13 mouse cellular contexts compared by ENCODE assay signal in the genomic region with DNA sequence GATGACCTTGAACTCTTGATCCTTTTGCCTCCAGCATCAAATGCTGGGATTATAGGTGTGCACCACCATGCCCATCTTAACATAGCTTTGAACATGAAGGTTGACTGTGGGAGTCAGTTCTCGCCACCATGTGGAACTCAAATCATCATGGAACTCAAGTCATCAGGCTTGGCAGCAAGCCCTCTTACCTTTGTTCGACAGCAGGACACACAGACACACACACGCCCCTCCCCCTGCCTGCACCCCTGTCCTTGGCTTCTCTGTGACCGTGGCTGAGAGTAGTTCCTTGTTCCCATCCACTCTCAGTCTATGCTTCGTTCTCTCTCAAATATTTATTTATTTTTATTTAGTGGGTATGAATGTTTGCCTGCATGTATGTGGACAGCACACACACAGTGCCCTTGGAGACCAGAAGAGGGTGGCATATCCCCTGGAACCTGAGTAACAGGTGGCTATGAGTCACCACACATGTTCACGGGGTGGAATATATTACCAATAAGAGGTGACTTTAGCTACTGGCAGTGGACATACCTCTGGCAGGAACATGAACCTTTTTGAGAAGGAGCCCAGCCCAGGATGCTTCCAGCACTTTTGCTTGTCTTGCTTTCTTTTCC. TPM values are rescaled to one million over a fixed set of nuclear protein-coding genes. Genes with fewer than 3 reads are reported as not detected.
A peak's percentile ranks its signal among the peaks of the same experiment; 100 is the strongest.
DNase-seq lines count a peak whose midpoint lies in the region; ATAC-seq and TF ChIP-seq lines count a peak whose summit lies in the region.
"Had no signal": no experiment of that assay in that cellular context is flagged by ENCODE, and none has a peak within 500 bp of the region (broad histone marks: within the 10 kb centered on the region; RNA-seq: fewer than 3 reads in every experiment).

No protein-coding gene starts in this region.

- H3K4me3 ChIP-seq in embryonic facial prominence, embryonic 11.5 days (ENCODE audit: low read depth, low read length), result no peak overlapping the region
- no peak overlapping the region for H3K4me3 ChIP-seq in embryonic facial prominence, embryonic 10.5 days
- no peak overlapping the region for H3K4me3 ChIP-seq in lung, postnatal 0 days (ENCODE audit: low read depth, low read length)
- H3K4me3 ChIP-seq in limb, embryonic 12.5 days (replicated peaks), result no peak overlapping the region
- H3K4me3 ChIP-seq in thymus, adult 2 months (ENCODE audit: control insufficient read depth, insufficient read depth, low read length), result no peak overlapping the region
- H3K4me3 ChIP-seq: hindbrain, embryonic 15.5 days had no signal

- H3K27me3 ChIP-seq in embryonic facial prominence, embryonic 11.5 days (ENCODE audit: control insufficient read depth, insufficient read depth, low read length), result no peaks in the 10 kb centered on the region
- H3K27me3 ChIP-seq in embryonic facial prominence, embryonic 10.5 days (replicated peaks; ENCODE audit: low read depth, poor library complexity, severe bottlenecking), result no peaks in the 10 kb centered on the region
- no peaks in the 10 kb centered on the region for H3K27me3 ChIP-seq in lung, postnatal 0 days (replicated peaks; ENCODE audit: insufficient read depth, low read length)
- no peaks in the 10 kb centered on the region for H3K27me3 ChIP-seq in limb, embryonic 12.5 days
- H3K27me3 ChIP-seq in thymus, adult 2 months (ENCODE audit: control insufficient read depth, insufficient read depth, low read length), result no peaks in the 10 kb centered on the region
- H3K27me3 ChIP-seq: hindbrain, embryonic 15.5 days had no signal

- H3K4me1 ChIP-seq in embryonic facial prominence, embryonic 11.5 days (ENCODE audit: control insufficient read depth, insufficient read depth, low read length), result no peaks in the 10 kb centered on the region
- peaks cover 12% of the 10 kb centered on the region for H3K4me1 ChIP-seq in embryonic facial prominence, embryonic 10.5 days
- no peaks in the 10 kb centered on the region for H3K4me1 ChIP-seq in lung, postnatal 0 days (ENCODE audit: insufficient read depth, low read depth, low read length)
- peaks cover 7% of the 10 kb centered on the region; the same call in 1 of the 2 replicates for H3K4me1 ChIP-seq in limb, embryonic 12.5 days (replicated peaks)
- peaks cover 22% of the 10 kb centered on the region for H3K4me1 ChIP-seq in thymus, adult 2 months (replicated peaks; ENCODE audit: control insufficient read depth, insufficient read depth, low read length)

- WGBS in embryonic facial prominence, embryonic 11.5 days, result 77% methylated on average over 6 of the region's 6 CpGs
- WGBS in embryonic facial prominence, embryonic 10.5 days, result 77% methylated on average over 6 of the region's 6 CpGs
- 62% methylated on average over 6 of the region's 6 CpGs for WGBS in lung, postnatal 0 days
- 77% methylated on average over 6 of the region's 6 CpGs for WGBS in limb, embryonic 12.5 days
- 64% methylated on average over 6 of the region's 6 CpGs for WGBS in thymus, adult 2 months

- H3K4me2 ChIP-seq in embryonic facial prominence, embryonic 11.5 days (ENCODE audit: low read depth, low read length), result no peak overlapping the region
- no peak overlapping the region for H3K4me2 ChIP-seq in lung, postnatal 0 days (replicated peaks; ENCODE audit: low read depth, low read length)
- no peak overlapping the region for H3K4me2 ChIP-seq in limb, embryonic 12.5 days
- H3K4me2 ChIP-seq: hindbrain, embryonic 15.5 days had no signal

- no peak for TF ChIP-seq EP300 in lung, postnatal 0 days (IDR thresholded peaks at IDR 0.05)

- 0 out of 2 replicates have a peak, but pooled peaks have one; percentile 27 for ATAC-seq in embryonic facial prominence, embryonic 11.5 days (replicated peaks; ENCODE audit: insufficient number of reproducible peaks, low FRiP score, low TSS enrichment, low read depth)
- peak; percentile 16; the same call in 1 of the 2 replicates for ATAC-seq in lung, postnatal 0 days
- ATAC-seq in limb, embryonic 12.5 days (ENCODE audit: insufficient number of reproducible peaks, insufficient read depth, low FRiP score, low TSS enrichment, low read depth), result peak; percentile 33; the same call in 1 of the 2 replicates

- no peak for TF ChIP-seq CTCF in lung, postnatal 0 days (IDR thresholded peaks at IDR 0.05)
- no peak for TF ChIP-seq CTCF in thymus, adult 2 months (IDR thresholded peaks at IDR 0.05; ENCODE audit: borderline replicate concordance, control insufficient read depth, extremely low read depth, insufficient read depth, low read length, poor library complexity)

- no peak for DNase-seq in embryonic facial prominence, embryonic 11.5 days (ENCODE audit: low spot score)
- DNase-seq in embryonic facial prominence, embryonic 10.5 days (ENCODE audit: low spot score), result no peak
- DNase-seq in lung, postnatal 0 days (ENCODE audit: low spot score), result no peak
- no peak for DNase-seq in lung, postnatal 25 days (ENCODE audit: low spot score)
- DNase-seq in layer of hippocampus, postnatal 36 days, result no peak
- no peak for DNase-seq in T-cell, adult 2 months (ENCODE audit: low spot score)
- no peak for DNase-seq in thymus, adult 2 months
- DNase-seq: adrenal gland, postnatal 25 days; cerebellum, postnatal 10 days; lung, adult 18-20 months had no signal

- no peak for TF ChIP-seq POLR2A in thymus, adult 2 months (IDR thresholded peaks at IDR 0.05; ENCODE audit: control insufficient read depth, extremely low read depth, insufficient read depth, low read length, poor library complexity)

- H3K27ac ChIP-seq in embryonic facial prominence, embryonic 11.5 days (replicated peaks; ENCODE audit: low read depth, low read length), result no peak overlapping the region
- H3K27ac ChIP-seq in embryonic facial prominence, embryonic 10.5 days (replicated peaks), result no peak overlapping the region
- no peak overlapping the region for H3K27ac ChIP-seq in lung, postnatal 0 days (ENCODE audit: low read length)
- H3K27ac ChIP-seq in limb, embryonic 12.5 days, result no peak overlapping the region
- H3K27ac ChIP-seq in thymus, adult 2 months (ENCODE audit: control insufficient read depth, insufficient read depth, low read length), result no peak overlapping the region
- H3K27ac ChIP-seq: hindbrain, embryonic 15.5 days had no signal

- H3K9me3 ChIP-seq in embryonic facial prominence, embryonic 11.5 days (replicated peaks; ENCODE audit: control insufficient read depth, low read length), result no peaks in the 10 kb centered on the region
- no peaks in the 10 kb centered on the region for H3K9me3 ChIP-seq in embryonic facial prominence, embryonic 10.5 days
- no peaks in the 10 kb centered on the region for H3K9me3 ChIP-seq in lung, postnatal 0 days (ENCODE audit: low read length)
- no peaks in the 10 kb centered on the region for H3K9me3 ChIP-seq in limb, embryonic 12.5 days
- H3K9me3 ChIP-seq: G1E; hindbrain, embryonic 15.5 days had no signal

- no peak overlapping the region for H3K9ac ChIP-seq in embryonic facial prominence, embryonic 11.5 days (replicated peaks; ENCODE audit: low read length)
- H3K9ac ChIP-seq in lung, postnatal 0 days (replicated peaks; ENCODE audit: low read depth), result no peak overlapping the region
- no peak overlapping the region for H3K9ac ChIP-seq in limb, embryonic 12.5 days (replicated peaks)
- H3K9ac ChIP-seq: hindbrain, embryonic 15.5 days had no signal

- H3K36me3 ChIP-seq in embryonic facial prominence, embryonic 11.5 days (replicated peaks; ENCODE audit: control insufficient read depth, insufficient read depth, low read depth, low read length), result no peaks in the 10 kb centered on the region
- no peaks in the 10 kb centered on the region for H3K36me3 ChIP-seq in embryonic facial prominence, embryonic 10.5 days (replicated peaks)
- no peaks in the 10 kb centered on the region for H3K36me3 ChIP-seq in lung, postnatal 0 days (ENCODE audit: insufficient read depth, low read length)
- no peaks in the 10 kb centered on the region for H3K36me3 ChIP-seq in limb, embryonic 12.5 days
- no peaks in the 10 kb centered on the region for H3K36me3 ChIP-seq in thymus, adult 2 months (ENCODE audit: control insufficient read depth, insufficient read depth, low read length)
- H3K36me3 ChIP-seq: G1E; hindbrain, embryonic 15.5 days had no signal

RNA-seq across cellular contexts. Expression of a gene that starts 14.4 kb away (rescaled TPM):
- polyA plus RNA-seq in embryonic facial prominence, embryonic 11.5 days (2014; fragmentation: Nextera tagmentation; extraction: Ambion mirVana), result 7.7 and 10.1 TPM in 2 replicates
- 4.5 and 5.2 TPM in 2 replicates for polyA plus RNA-seq in embryonic facial prominence, embryonic 10.5 days (2016; fragmentation: Nextera tagmentation; extraction: Ambion mirVana)
- 10.3 and 12.8 TPM in 2 replicates for polyA plus RNA-seq in lung, postnatal 0 days (2015; fragmentation: Nextera tagmentation; extraction: Ambion mirVana)
- polyA plus RNA-seq in limb, embryonic 12.5 days (2016; fragmentation: Nextera tagmentation; extraction: Ambion mirVana), result 10.1 and 11.6 TPM in 2 replicates
- 10 to 100 TPM; 66.2 to 71.8 TPM for total RNA-seq in layer of hippocampus, postnatal 36 days (2021)
- polyA plus RNA-seq in thymus, adult 2 months (2012; rRNA removed), result 22.5 and 23.5 TPM in 2 replicates

RNA-seq across cellular contexts. Expression of a gene that starts 37.5 kb away (rescaled TPM):
- 1.1 and 2.7 TPM in 2 replicates for polyA plus RNA-seq in embryonic facial prominence, embryonic 11.5 days (2014; fragmentation: Nextera tagmentation; extraction: Ambion mirVana)
- 1.6 and 1.9 TPM in 2 replicates for polyA plus RNA-seq in embryonic facial prominence, embryonic 10.5 days (2016; fragmentation: Nextera tagmentation; extraction: Ambion mirVana)
- polyA plus RNA-seq in lung, postnatal 0 days (2015; fragmentation: Nextera tagmentation; extraction: Ambion mirVana), result 8.4 and 9.1 TPM in 2 replicates
- polyA plus RNA-seq in limb, embryonic 12.5 days (2016; fragmentation: Nextera tagmentation; extraction: Ambion mirVana), result 2.1 and 2.5 TPM in 2 replicates
- total RNA-seq in layer of hippocampus, postnatal 36 days (2021), result 1 to 10 TPM; 2.2 to 4.2 TPM
- polyA plus RNA-seq in thymus, adult 2 months (2012; rRNA removed), result 46.5 and 48.1 TPM in 2 replicates
- total RNA-seq: G1E had no signal
- polyA plus RNA-seq: G1E had no signal
